Mouse (Mus musculus) adrenal gland, postnatal 14 days (tissue): Measurements from ENCODE around the gene Rsrc1. TPM values are rescaled to one million over a fixed set of nuclear protein-coding genes. Genes with fewer than 3 reads are reported as not detected.

Experiments
- DNase-seq: peaks from one replicate; pipeline ENCODE4 v3.0.0; 2021; ENCODE audit warnings: mixed read lengths
- long read RNA-seq, 2 experiments: library from polyadenylated mRNA; stranded (forward); transcript quantifications; one replicate each; pipeline ENCODE4 v2.0.0; 2021
- total RNA-seq: library from RNA; stranded (reverse); gene quantifications from 2 replicates; pipeline ENCODE4 v1.2.3, GENCODE M21; 2021

The Rsrc1 gene
- total RNA-seq, result 26.3 and 31.2 TPM in 2 replicates
- long read RNA-seq, experiment 1, transcript Rsrc1-203 (10 exons, 3,224 nt), result major isoform, 19 of 26 reads
- long read RNA-seq, experiment 1, partial matches to known transcripts, result 0 of 26 reads
- long read RNA-seq, experiment 1, other reads (novel, unspliced or antisense), result 6 of 26 reads
- long read RNA-seq, experiment 2, transcript Rsrc1-203 (10 exons, 3,224 nt), result major isoform, 10 of 22 reads
- long read RNA-seq, experiment 2, partial matches to known transcripts, result 2 of 22 reads
- long read RNA-seq, experiment 2, other reads (novel, unspliced or antisense), result 10 of 22 reads

GRCm38 (mm10) chr3:66981101-66981661 lies at the start of gene Rsrc1:
Gene Rsrc1, plus strand, starts transcription at chr3:66981390.
- DNase-seq, result peak; percentile 42

GRCm38 (mm10) chr3:66939675-66940074 lies 41.5 kb upstream of the Rsrc1 start:
- DNase-seq, result no peak

- no peak for DNase-seq
These were observed 26.1 kb upstream of the Rsrc1 start for GRCm38 (mm10) chr3:66955126-66955525.

- DNase-seq, result no peak
These were observed 21.2 kb upstream of the Rsrc1 start for GRCm38 (mm10) chr3:66959972-66960371.

- DNase-seq, result no peak
These were observed 16.3 kb upstream of the Rsrc1 start for GRCm38 (mm10) chr3:66964884-66965283.

- no peak for DNase-seq
These were observed 13.7 kb upstream of the Rsrc1 start for GRCm38 (mm10) chr3:66967508-66967907.

- no peak for DNase-seq
These were observed 10.9 kb upstream of the Rsrc1 start for GRCm38 (mm10) chr3:66970261-66970660.

- no peak for DNase-seq
These were observed 10.4 kb upstream of the Rsrc1 start for GRCm38 (mm10) chr3:66970661-66971331.

GRCm38 (mm10) chr3:66972191-66972950 lies 8.8 kb upstream of the Rsrc1 start:
- no peak for DNase-seq

GRCm38 (mm10) chr3:66973391-66973943 lies 7.7 kb upstream of the Rsrc1 start:
- peak; percentile 65 for DNase-seq

- DNase-seq, result no peak
These were observed 6.7 kb upstream of the Rsrc1 start for GRCm38 (mm10) chr3:66974501-66974900.

GRCm38 (mm10) chr3:66976889-66977615 lies 4.1 kb upstream of the Rsrc1 start:
- no peak for DNase-seq

GRCm38 (mm10) chr3:66977811-66978456 lies 3.3 kb upstream of the Rsrc1 start:
- no peak for DNase-seq

- DNase-seq, result peak; percentile 33
These were observed 2.5 kb upstream of the Rsrc1 start for GRCm38 (mm10) chr3:66978457-66979381.

GRCm38 (mm10) chr3:66979491-66979890 lies 1.7 kb upstream of the Rsrc1 start:
- DNase-seq, result no peak

GRCm38 (mm10) chr3:66980111-66980975 lies 847 bp upstream of the Rsrc1 start:
- no peak for DNase-seq

GRCm38 (mm10) chr3:66981706-66982105 lies 516 bp downstream of the Rsrc1 start, which contains the start of gene Shox2:
Gene Shox2, minus strand, starts transcription at chr3:66981771.
- DNase-seq, result no peak

- DNase-seq, result peak; percentile 27
These were observed 1.2 kb downstream of the Rsrc1 start for GRCm38 (mm10) chr3:66982181-66982911.
